Mouse (Mus musculus) liver, adult 2 months (tissue): Measurements from ENCODE around the gene Hist1h1c.

Experiments
- CTCF ChIP-seq: fragments of 200-500 bp; IDR thresholded peaks from 2 replicates; pipeline ENCODE4 v1.5.1; 2011; ENCODE audit warnings: low read depth, low read length, control low read depth
- POLR2A ChIP-seq: fragments of 200-500 bp; IDR thresholded peaks from 2 replicates; pipeline ENCODE4 v1.6.1; 2011; ENCODE audit warnings: low read length, control low read depth; ENCODE audit not compliant: insufficient read depth; ENCODE audit errors: extremely low read depth

GRCm38 (mm10) chr13:23742007-23742406, 3.4 kb downstream of the Hist1h1c start:
- no peak for TF ChIP-seq CTCF
- no peak for TF ChIP-seq POLR2A
